Mouse (Mus musculus) ES-E14 (cell line): ENCODE measurements around the gene Lhpp.

Source experiments
- CHD2 ChIP-seq: IDR thresholded peaks from 2 replicates; pipeline ENCODE4 v1.6.1; 2014; ENCODE audit warnings: mild to moderate bottlenecking, low read depth, low read length, inconsistent platforms
- MAFK ChIP-seq: IDR thresholded peaks from 2 replicates; pipeline ENCODE4 v1.6.1; 2014; ENCODE audit warnings: mild to moderate bottlenecking, low read depth, low read length, inconsistent platforms; ENCODE audit not compliant: insufficient read depth
- ZC3H11A ChIP-seq: IDR thresholded peaks from 2 replicates; pipeline ENCODE4 v1.6.1; 2012; ENCODE audit warnings: low read depth, mild to moderate bottlenecking, inconsistent platforms, low read length, borderline replicate concordance

GRCm38 (mm10) chr7:132657371-132658057, 47.1 kb downstream of the Lhpp start:
- TF ChIP-seq MAFK, result no peak
- no peak for TF ChIP-seq CHD2
- TF ChIP-seq ZC3H11A, result no peak
